Mouse (Mus musculus) gastrocnemius, postnatal 4 days (tissue): Measurements from ENCODE around the gene Zbtb16. TPM values are rescaled to one million over a fixed set of nuclear protein-coding genes. Genes with fewer than 3 reads are reported as not detected.
A peak's percentile ranks its signal among the peaks of the same experiment; 100 is the strongest.

Source experiments
- DNase-seq, 2 experiments: peaks; one replicate each; pipeline ENCODE4 v3.0.0; 2021 to 2022; ENCODE audit warnings: low spot score in 2 of 2, mixed read lengths in 2 of 2
- total RNA-seq, 2 experiments: library from RNA; stranded (reverse); gene quantifications; 2 replicates each; pipeline ENCODE4 v1.2.3; 2021

Zbtb16 gene
- total RNA-seq, 2 experiments from 2014 or later = 13.7 to 16.4 TPM

- DNase-seq = no peak
Measured at GRCm38 (mm10) chr9:48745347-48746119, 90.5 kb downstream of the Zbtb16 start.

GRCm38 (mm10) chr9:48744916-48745315 lies 91.1 kb downstream of the Zbtb16 start:
- DNase-seq = peak in 1 of 2 experiments; percentile 68

- no peak for DNase-seq
Measured at GRCm38 (mm10) chr9:48744451-48744850, 91.6 kb downstream of the Zbtb16 start.

- no peak for DNase-seq
Measured at GRCm38 (mm10) chr9:48743338-48744285, 92.4 kb downstream of the Zbtb16 start.

- no peak for DNase-seq
Measured at GRCm38 (mm10) chr9:48742150-48742549, 93.9 kb downstream of the Zbtb16 start.

- DNase-seq = no peak
Measured at GRCm38 (mm10) chr9:48741433-48742077, 94.5 kb downstream of the Zbtb16 start.

- DNase-seq = no peak
Measured at GRCm38 (mm10) chr9:48740732-48741255, 95.2 kb downstream of the Zbtb16 start.

GRCm38 (mm10) chr9:48740098-48740505 lies 95.9 kb downstream of the Zbtb16 start:
- peak; percentile 81 to 94 for DNase-seq

- no peak for DNase-seq
Measured at GRCm38 (mm10) chr9:48738795-48739476, 97.1 kb downstream of the Zbtb16 start.

- DNase-seq = no peak
Measured at GRCm38 (mm10) chr9:48737911-48738310, 98.1 kb downstream of the Zbtb16 start.

- DNase-seq = peak; percentile 55 to 85
Measured at GRCm38 (mm10) chr9:48737210-48737850, 98.7 kb downstream of the Zbtb16 start.

GRCm38 (mm10) chr9:48736361-48737209 lies 99.4 kb downstream of the Zbtb16 start:
- DNase-seq = no peak

GRCm38 (mm10) chr9:48735466-48736312 lies 100.3 kb downstream of the Zbtb16 start:
- no peak for DNase-seq

- DNase-seq = no peak
Measured at GRCm38 (mm10) chr9:48734725-48735465, 101.1 kb downstream of the Zbtb16 start.

- no peak for DNase-seq
Measured at GRCm38 (mm10) chr9:48733817-48734544, 102.0 kb downstream of the Zbtb16 start.

GRCm38 (mm10) chr9:48733083-48733482 lies 102.9 kb downstream of the Zbtb16 start:
- no peak for DNase-seq
